Mouse (Mus musculus) myocyte (in vitro differentiated cells): ENCODE data around the gene Ppt1.

Experiments used
- POLR2A ChIP-seq: IDR thresholded peaks from one replicate; pipeline ENCODE4 v1.6.1; 2011; ENCODE audit warnings: low read depth, mild to moderate bottlenecking, control low read depth, moderate library complexity; ENCODE audit not compliant: insufficient read length
- REST ChIP-seq: IDR thresholded peaks from one replicate; pipeline ENCODE4 v1.6.1; 2011; ENCODE audit warnings: mild to moderate bottlenecking, control low read depth, moderate library complexity; ENCODE audit not compliant: insufficient read depth, insufficient read length

DNA sequence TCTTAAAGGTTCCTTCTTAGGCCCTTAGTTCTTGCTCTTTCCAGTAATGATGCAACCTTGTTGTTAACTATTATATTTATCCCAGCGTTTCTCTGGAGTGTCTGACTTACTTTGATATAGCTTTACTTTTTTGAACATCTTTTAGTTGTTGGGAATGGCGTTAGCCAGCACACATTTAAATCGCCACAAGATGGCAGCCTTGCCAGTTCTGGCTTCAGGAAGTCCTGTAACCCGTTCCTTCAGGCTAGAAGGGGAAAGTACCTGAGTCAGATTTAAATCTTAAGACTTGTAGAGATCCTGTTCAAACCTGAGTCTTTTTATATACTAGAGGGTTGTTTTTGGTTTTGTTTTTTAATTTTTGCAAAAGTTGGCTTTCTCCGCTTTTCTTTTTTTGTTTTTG is 62.3 kb downstream of the Ppt1 start:
- TF ChIP-seq POLR2A = no peak
- no peak for TF ChIP-seq REST
